Mouse (Mus musculus) E14TG2a.4 (cell line): ENCODE data around the gene Tmem145.

Experiments used
- CTCF ChIP-seq: conservative IDR thresholded peaks from 2 replicates; pipeline ENCODE4 v1.5.1; 2014; ENCODE audit warnings: low read length
- NANOG ChIP-seq: IDR thresholded peaks from 2 replicates; pipeline ENCODE4 v1.6.1; 2014; ENCODE audit warnings: borderline replicate concordance, low read length, mixed read lengths
- POU5F1 ChIP-seq: IDR thresholded peaks from 2 replicates; pipeline ENCODE4 v1.6.1; 2014; ENCODE audit warnings: low read length, borderline replicate concordance

GRCm38 (mm10) chr7:25270652-25271633, 35.0 kb upstream of the Tmem145 start:
- TF ChIP-seq CTCF (no peak), NANOG (no peak), POU5F1 (no peak)
